Mouse (Mus musculus) hindbrain, embryonic 10.5 days (tissue): ENCODE measurements at regions not wholly inside any gene's neighbourhood (a gene's known extent, or its start where the extent isn't known, plus 50 kb on each side); places are given as distances from the start of the nearest gene placed in this dataset.

Source experiments
- DNase-seq: peaks from one replicate; pipeline ENCODE4 v3.0.0-alpha.2; 2017; ENCODE audit warnings: low spot score
- H3K27ac ChIP-seq: fragments of 300-500 bp; sonication (generic); 2 replicates; pipeline ENCODE4 v1.5.1; 2016; ENCODE audit warnings: mild to moderate bottlenecking, moderate library complexity
- H3K27me3 ChIP-seq: fragments of 300-500 bp; sonication (generic); 2 replicates; pipeline ENCODE4 v1.6.1; 2016; ENCODE audit warnings: mild to moderate bottlenecking; ENCODE audit not compliant: poor library complexity, insufficient read depth, severe bottlenecking
- H3K36me3 ChIP-seq: fragments of 300-500 bp; sonication (generic); 2 replicates; pipeline ENCODE4 v1.6.1; 2016; ENCODE audit warnings: mild to moderate bottlenecking, moderate library complexity
- H3K4me1 ChIP-seq: fragments of 300-500 bp; sonication (generic); replicated peaks from 2 replicates; pipeline ENCODE4 v1.6.1; 2016; ENCODE audit warnings: mild to moderate bottlenecking
- H3K4me3 ChIP-seq: fragments of 300-500 bp; sonication (generic); 2 replicates; pipeline ENCODE4 v1.5.1; 2016; ENCODE audit warnings: mild to moderate bottlenecking, moderate library complexity
- H3K9me3 ChIP-seq: fragments of 300-500 bp; sonication (generic); 2 replicates; pipeline ENCODE4 v1.6.1; 2016; ENCODE audit warnings: mild to moderate bottlenecking, moderate library complexity
- WGBS: fragments of 180-500 bp; shearing (Covaris S2); methylation state at CpG from one replicate; pipeline ENCODE4 v1.1.7; 2016; 5-methylcytosine and 5-hydroxymethylcytosine counted together

- peak; percentile 43 for DNase-seq
- no peaks in the 10 kb centered on the region for H3K9me3 ChIP-seq
- peak overlapping the region; percentile 45; the same call in 1 of the 2 replicates for H3K27ac ChIP-seq
- no peaks in the 10 kb centered on the region for H3K27me3 ChIP-seq
- no peaks in the 10 kb centered on the region for H3K36me3 ChIP-seq
- H3K4me3 ChIP-seq: no peak overlapping the region
- H3K4me1 ChIP-seq: peaks cover 30% of the 10 kb centered on the region
- 13% methylated on average over 4 of the region's 4 CpGs for WGBS
These were observed 296.7 kb downstream of the Klf6 start for GRCm38 (mm10) chr13:6157946-6158345.

- H3K27me3 ChIP-seq: no peaks in the 10 kb centered on the region
- peak; percentile 4 for DNase-seq
- H3K27ac ChIP-seq: no peak overlapping the region
- peaks cover 30% of the 10 kb centered on the region for H3K4me1 ChIP-seq
- no peaks in the 10 kb centered on the region for H3K36me3 ChIP-seq
- WGBS: 26% methylated on average over 2 of the region's 2 CpGs
- no peak overlapping the region for H3K4me3 ChIP-seq
- no peaks in the 10 kb centered on the region for H3K9me3 ChIP-seq
These were observed 298.1 kb downstream of the Klf6 start for GRCm38 (mm10) chr13:6159412-6159811.

- WGBS: 88% methylated on average over 4 of the region's 4 CpGs
- no peak overlapping the region for H3K4me3 ChIP-seq
- H3K27ac ChIP-seq: no peak overlapping the region
- H3K9me3 ChIP-seq: no peaks in the 10 kb centered on the region
- no peak for DNase-seq
- H3K27me3 ChIP-seq: no peaks in the 10 kb centered on the region
- H3K4me1 ChIP-seq: no peaks in the 10 kb centered on the region
- no peaks in the 10 kb centered on the region for H3K36me3 ChIP-seq
These were observed 304.6 kb downstream of the Klf6 start for GRCm38 (mm10) chr13:6165916-6166315.

- Histone ChIP-seq H3K27me3 (no peaks in the 10 kb centered on the region), H3K4me1 (no peaks in the 10 kb centered on the region), H3K36me3 (no peaks in the 10 kb centered on the region), H3K4me3 (no peak overlapping the region), H3K27ac (no peak overlapping the region), H3K9me3 (no peaks in the 10 kb centered on the region)
- DNase-seq: no peak
- 93% methylated on average over 1 of the region's 1 CpGs for WGBS
These were observed 305.9 kb downstream of the Klf6 start for GRCm38 (mm10) chr13:6167055-6167761.

GRCm38 (mm10) chr13:6173095-6173494 lies 311.8 kb downstream of the Klf6 start:
- H3K9me3 ChIP-seq: no peaks in the 10 kb centered on the region
- no peaks in the 10 kb centered on the region for H3K36me3 ChIP-seq
- no peaks in the 10 kb centered on the region for H3K4me1 ChIP-seq
- no peak overlapping the region for H3K4me3 ChIP-seq
- H3K27me3 ChIP-seq: no peaks in the 10 kb centered on the region
- H3K27ac ChIP-seq: no peak overlapping the region
- DNase-seq: no peak

GRCm38 (mm10) chr13:6178362-6179070 lies 317.2 kb downstream of the Klf6 start:
- H3K4me1 ChIP-seq: peaks cover 18% of the 10 kb centered on the region
- DNase-seq: no peak
- H3K36me3 ChIP-seq: no peaks in the 10 kb centered on the region
- no peak overlapping the region for H3K4me3 ChIP-seq
- no peaks in the 10 kb centered on the region for H3K27me3 ChIP-seq
- 84% methylated on average over 9 of the region's 9 CpGs for WGBS
- no peaks in the 10 kb centered on the region for H3K9me3 ChIP-seq
- H3K27ac ChIP-seq: no peak overlapping the region

GRCm38 (mm10) chr13:6189133-6189532 lies 327.9 kb downstream of the Klf6 start:
- no peak overlapping the region for H3K4me3 ChIP-seq
- DNase-seq: no peak
- peaks cover 14% of the 10 kb centered on the region for H3K4me1 ChIP-seq
- 72% methylated on average over 3 of the region's 3 CpGs for WGBS
- no peaks in the 10 kb centered on the region for H3K36me3 ChIP-seq
- H3K9me3 ChIP-seq: no peaks in the 10 kb centered on the region
- no peak overlapping the region for H3K27ac ChIP-seq
- no peaks in the 10 kb centered on the region for H3K27me3 ChIP-seq

GRCm38 (mm10) chr13:6189566-6189965 lies 328.3 kb downstream of the Klf6 start:
- H3K27me3 ChIP-seq: no peaks in the 10 kb centered on the region
- H3K36me3 ChIP-seq: no peaks in the 10 kb centered on the region
- 49% methylated on average over 7 of the region's 7 CpGs for WGBS
- peaks cover 18% of the 10 kb centered on the region for H3K4me1 ChIP-seq
- H3K9me3 ChIP-seq: no peaks in the 10 kb centered on the region
- DNase-seq: no peak
- no peak overlapping the region for H3K27ac ChIP-seq
- no peak overlapping the region for H3K4me3 ChIP-seq

- Histone ChIP-seq H3K9me3 (no peaks in the 10 kb centered on the region), H3K4me3 (no peak overlapping the region), H3K4me1 (peaks cover 20% of the 10 kb centered on the region), H3K27ac (no peak overlapping the region), H3K36me3 (no peaks in the 10 kb centered on the region), H3K27me3 (no peaks in the 10 kb centered on the region)
- no peak for DNase-seq
- WGBS: 90% methylated on average over 7 of the region's 7 CpGs
These were observed 330.1 kb downstream of the Klf6 start for GRCm38 (mm10) chr13:6191186-6191914.

GRCm38 (mm10) chr13:6191915-6192295 lies 330.6 kb downstream of the Klf6 start:
- 59% methylated on average over 5 of the region's 5 CpGs for WGBS

GRCm38 (mm10) chr13:6196690-6197089 lies 335.4 kb downstream of the Klf6 start:
- no peak overlapping the region for H3K4me3 ChIP-seq
- WGBS: 80% methylated on average over 5 of the region's 5 CpGs
- DNase-seq: no peak
- no peaks in the 10 kb centered on the region for H3K27me3 ChIP-seq
- no peaks in the 10 kb centered on the region for H3K36me3 ChIP-seq
- H3K27ac ChIP-seq: no peak overlapping the region
- peaks cover 15% of the 10 kb centered on the region for H3K4me1 ChIP-seq
- 0 out of 2 replicates have a peak, but pooled peaks cover 4% of the 10 kb centered on the region for H3K9me3 ChIP-seq

More at GRCm38 (mm10) chr13:6191915-6192295, 330.6 kb downstream of the Klf6 start:
- no peak for DNase-seq
- Histone ChIP-seq H3K9me3 (no peaks in the 10 kb centered on the region), H3K27ac (no peak overlapping the region), H3K4me1 (peaks cover 20% of the 10 kb centered on the region), H3K27me3 (no peaks in the 10 kb centered on the region), H3K36me3 (no peaks in the 10 kb centered on the region), H3K4me3 (no peak overlapping the region)

GRCm38 (mm10) chr13:6199107-6199506 lies 337.8 kb downstream of the Klf6 start:
- H3K4me1 ChIP-seq: peaks cover 6% of the 10 kb centered on the region
- no peaks in the 10 kb centered on the region for H3K27me3 ChIP-seq
- WGBS: 85% methylated on average over 6 of the region's 6 CpGs
- no peak overlapping the region for H3K27ac ChIP-seq
- H3K4me3 ChIP-seq: no peak overlapping the region
- no peak for DNase-seq
- H3K36me3 ChIP-seq: no peaks in the 10 kb centered on the region
- 0 out of 2 replicates have a peak, but pooled peaks cover 4% of the 10 kb centered on the region for H3K9me3 ChIP-seq

GRCm38 (mm10) chr13:6201516-6201915 lies 340.2 kb downstream of the Klf6 start:
- H3K4me3 ChIP-seq: no peak overlapping the region
- WGBS: 82% methylated on average over 1 of the region's 1 CpGs
- DNase-seq: no peak

More at GRCm38 (mm10) chr13:6201516-6201915, 340.2 kb downstream of the Klf6 start:
- Histone ChIP-seq H3K4me1 (no peaks in the 10 kb centered on the region), H3K27ac (no peak overlapping the region), H3K9me3 (0 out of 2 replicates have a peak, but pooled peaks cover 4% of the 10 kb centered on the region), H3K36me3 (no peaks in the 10 kb centered on the region), H3K27me3 (no peaks in the 10 kb centered on the region)
